Mouse (Mus musculus) CH12.LX (cell line): Measurements from ENCODE around the gene Nwd1. TPM values are rescaled to one million over a fixed set of nuclear protein-coding genes. Genes with fewer than 3 reads are reported as not detected.

Experiments used
- DNase-seq: peaks from one replicate; pipeline ENCODE4 v3.0.0-alpha.2; 2013; ENCODE audit errors: extremely low read depth
- H3K27ac ChIP-seq: 2 replicates; pipeline ENCODE4 v1.5.1; 2012; ENCODE audit warnings: low read depth, mild to moderate bottlenecking, control low read depth, moderate library complexity; ENCODE audit not compliant: insufficient read depth
- H3K27me3 ChIP-seq: replicated peaks from 2 replicates; pipeline ENCODE3; 2012; ENCODE audit warnings: inconsistent platforms
- H3K36me3 ChIP-seq, 2 experiments: replicated peaks in 1 of 2; 2 replicates each; pipeline versions ENCODE3 to v1.6.1; 2012; ENCODE audit warnings: inconsistent platforms in 1 of 2, low read length in 1 of 2, mild to moderate bottlenecking in 1 of 2, mixed read lengths in 1 of 2, moderate library complexity in 1 of 2; ENCODE audit not compliant: control insufficient read depth in 1 of 2, insufficient read depth in 1 of 2
- H3K4me1 ChIP-seq, 2 experiments: 2 replicates each; pipeline ENCODE4 v1.6.1; 2012; ENCODE audit warnings: inconsistent platforms in 1 of 2, moderate library complexity in 1 of 2; ENCODE audit not compliant: insufficient read depth in 2 of 2, control insufficient read depth in 1 of 2
- H3K4me2 ChIP-seq: 2 replicates; pipeline ENCODE4 v1.6.1; 2012; ENCODE audit warnings: low read depth, mild to moderate bottlenecking, control low read depth; ENCODE audit not compliant: poor library complexity, insufficient read depth, severe bottlenecking
- H3K4me3 ChIP-seq, 3 experiments: fragments of 150-350 bp in 1 of 3; sonication (generic) in 1 of 3; replicated peaks in 1 of 3; 2 replicates each; pipeline versions ENCODE3 to v1.5.1; 2011 to 2012; ENCODE audit warnings: low read depth in 2 of 3, low read length in 2 of 3, mild to moderate bottlenecking in 2 of 3, moderate library complexity in 2 of 3, control low read depth in 1 of 3, improper control_type of control experiment in 1 of 3, inconsistent platforms in 1 of 3, mixed read lengths in 1 of 3; ENCODE audit not compliant: poor library complexity in 1 of 3
- H3K79me2 ChIP-seq: replicated peaks from 2 replicates; pipeline ENCODE4 v1.6.1; 2012; ENCODE audit warnings: mild to moderate bottlenecking, moderate library complexity; ENCODE audit not compliant: control insufficient read depth, poor library complexity, insufficient read depth, severe bottlenecking; ENCODE audit errors: extremely low read depth
- H3K9ac ChIP-seq: 2 replicates; pipeline ENCODE4 v1.6.1; 2012; ENCODE audit warnings: low read depth, mild to moderate bottlenecking, control low read depth, moderate library complexity; ENCODE audit not compliant: insufficient read depth
- H3K9me3 ChIP-seq: replicated peaks from 2 replicates; pipeline ENCODE3; 2012; ENCODE audit warnings: low read length, inconsistent platforms, mixed read lengths
- BHLHE40 ChIP-seq: IDR thresholded peaks from 2 replicates; pipeline ENCODE4 v1.6.1; 2011; ENCODE audit warnings: mild to moderate bottlenecking, low read depth, low read length, improper control_type of control experiment
- CHD1 ChIP-seq: IDR thresholded peaks from 2 replicates; pipeline ENCODE4 v1.6.1; 2012; ENCODE audit warnings: low read depth, low read length, improper control_type of control experiment, inconsistent platforms
- CHD2 ChIP-seq: IDR thresholded peaks from 2 replicates; pipeline ENCODE4 v1.6.1; 2011; ENCODE audit warnings: low read length, improper control_type of control experiment
- CTCF ChIP-seq, 2 experiments: IDR thresholded peaks in 1 of 2; conservative IDR thresholded peaks in 1 of 2; 2 replicates each; pipeline ENCODE4 v1.5.1; 2011 to 2012; ENCODE audit warnings: low read depth in 2 of 2, low read length in 2 of 2, improper control_type of control experiment in 1 of 2, inconsistent platforms in 1 of 2, mild to moderate bottlenecking in 1 of 2, moderate library complexity in 1 of 2
- ELF1 ChIP-seq: IDR thresholded peaks from 2 replicates; pipeline ENCODE4 v1.6.1; 2014; ENCODE audit warnings: low read depth, mild to moderate bottlenecking, inconsistent platforms, low read length, improper control_type of control experiment
- EP300 ChIP-seq: IDR thresholded peaks from 2 replicates; pipeline ENCODE4 v1.6.1; 2011; ENCODE audit warnings: low read length, improper control_type of control experiment
- HCFC1 ChIP-seq: IDR thresholded peaks from 2 replicates; pipeline ENCODE4 v1.6.1; 2012; ENCODE audit warnings: low read depth, mild to moderate bottlenecking, inconsistent platforms, low read length, improper control_type of control experiment
- IRF4 ChIP-seq: IDR thresholded peaks from 2 replicates; pipeline ENCODE4 v1.6.1; 2014; ENCODE audit warnings: low read depth, mild to moderate bottlenecking, inconsistent platforms, low read length, improper control_type of control experiment
- JUN ChIP-seq: IDR thresholded peaks from 2 replicates; pipeline ENCODE4 v1.6.1; 2011; ENCODE audit warnings: low read depth, mild to moderate bottlenecking, low read length, improper control_type of control experiment, moderate library complexity; ENCODE audit not compliant: insufficient read depth
- JUND ChIP-seq: conservative IDR thresholded peaks from 2 replicates; pipeline ENCODE4 v1.6.1; 2011; ENCODE audit warnings: low read depth, low read length, improper control_type of control experiment
- MAZ ChIP-seq: IDR thresholded peaks from 2 replicates; pipeline ENCODE4 v1.6.1; 2012; ENCODE audit warnings: low read depth, mild to moderate bottlenecking, inconsistent platforms, low read length, improper control_type of control experiment, moderate library complexity
- MEF2A ChIP-seq: IDR thresholded peaks from 2 replicates; pipeline ENCODE4 v1.6.1; 2014; ENCODE audit warnings: low read depth, mild to moderate bottlenecking, inconsistent platforms, low read length, improper control_type of control experiment, borderline replicate concordance
- MXI1 ChIP-seq: IDR thresholded peaks from 2 replicates; pipeline ENCODE4 v1.6.1; 2011; ENCODE audit warnings: mild to moderate bottlenecking, low read depth, low read length, improper control_type of control experiment
- RAD21 ChIP-seq: IDR thresholded peaks from 2 replicates; pipeline ENCODE4 v1.6.1; 2011; ENCODE audit warnings: low read depth, mild to moderate bottlenecking, low read length, improper control_type of control experiment, moderate library complexity
- SMC3 ChIP-seq: IDR thresholded peaks from 2 replicates; pipeline ENCODE4 v1.6.1; 2011; ENCODE audit warnings: low read depth, low read length, improper control_type of control experiment
- TCF12 ChIP-seq: IDR thresholded peaks from 2 replicates; pipeline ENCODE4 v1.6.1; 2014; ENCODE audit warnings: low read depth, mild to moderate bottlenecking, inconsistent platforms, low read length, improper control_type of control experiment
- USF1 ChIP-seq: IDR thresholded peaks from 2 replicates; pipeline ENCODE4 v1.6.1; 2014; ENCODE audit warnings: low read depth, mild to moderate bottlenecking, inconsistent platforms, low read length, improper control_type of control experiment
- USF2 ChIP-seq: conservative IDR thresholded peaks from 2 replicates; pipeline ENCODE4 v1.6.1; 2011; ENCODE audit warnings: low read depth, low read length, improper control_type of control experiment
- dilution Hi-C: fragments of 300-500 bp; cut with MboI; formaldehyde crosslinking; loops from 2 replicates; pipeline ENCODE4 v1.14.3; 2020; ENCODE audit warnings: low sequenced_read_pairs; ENCODE audit not compliant: extremely low pct_unique_long_range_greater_than_20kb, extremely low pct_ligation_motif_present
- in situ Hi-C: fragments of 300-500 bp; cut with MboI; formaldehyde crosslinking; loops from 3 replicates; pipeline ENCODE4 v1.14.3; 2019; ENCODE audit warnings: low sequenced_read_pairs, low pct_ligation_motif_present, low pct_unique_long_range_greater_than_20kb, mixed read lengths
- polyA plus RNA-seq: library from polyadenylated mRNA; unstranded; fragments of >175 nt; gene quantifications from 2 replicates; pipeline ENCODE4 v1.2.1, GENCODE M21; 2012; ENCODE audit warnings: low read depth; ENCODE audit not compliant: insufficient read length
- total RNA-seq, 2 experiments: library from RNA; depleted of rRNA; stranded (reverse); fragments of 300-350 nt in 1 of 2; fragments of >200 nt in 1 of 2; gene quantifications; 2 replicates each; pipeline ENCODE4 v1.2.3; 2012 to 2014

Gene Nwd1
- total RNA-seq (2012; rRNA removed) (0.04 TPM in 1 of 2 replicates, not detected in the other), total RNA-seq (2014; rRNA removed) (not detected in 2 replicates), polyA plus RNA-seq (not detected in 2 replicates)

DNA sequence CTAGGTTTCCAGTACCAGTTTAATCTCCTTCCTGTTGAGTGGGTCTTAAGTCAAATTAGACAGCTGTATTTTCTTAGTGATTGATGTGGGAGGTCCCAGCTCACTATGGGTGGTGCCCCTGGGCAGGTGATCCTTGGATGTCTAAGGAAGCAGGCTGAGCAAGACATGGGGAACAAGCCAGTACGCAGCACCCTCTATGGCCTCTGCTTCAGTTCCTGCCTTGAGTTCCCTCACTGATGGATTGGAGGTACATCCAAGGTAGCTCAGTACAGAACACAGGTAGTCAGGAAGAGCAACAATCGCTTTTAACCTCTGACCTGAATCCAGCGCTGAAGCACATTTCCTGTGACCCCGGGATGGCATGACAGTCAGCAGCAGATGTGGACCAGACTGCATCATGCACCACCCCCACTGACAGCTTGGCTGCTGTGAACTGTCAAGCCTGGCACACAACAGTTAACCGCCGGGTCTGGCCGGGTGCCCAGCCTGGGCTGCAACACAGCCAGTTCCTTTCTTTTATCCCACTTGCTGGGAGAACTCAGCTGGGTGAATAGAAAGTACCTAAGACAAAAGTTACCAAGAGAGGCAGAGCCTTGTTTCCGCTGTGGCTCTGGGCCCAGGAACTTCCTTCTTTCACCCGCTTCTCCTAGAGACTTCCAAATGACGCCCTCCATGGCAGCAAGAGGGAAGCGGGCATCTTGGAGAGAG, at the start of gene Nwd1:
Gene Nwd1 (plus strand): TSS at position 652 of the 708 bp plus-strand sequence.
- Histone ChIP-seq H3K27ac (no peak within 1 kb of the TSS), H3K36me3 (no peaks in the 10 kb centered on the region), H3K79me2 (no peaks in the 10 kb centered on the region), H3K9me3 (peaks cover 7% of the 10 kb centered on the region), H3K4me2 (no peak within 1 kb of the TSS), H3K4me1 (peaks cover 0 to 5% of the 10 kb centered on the region in 2 experiments; a peak in 1 of 4 replicates), H3K4me3 (no peak within 1 kb of the TSS), H3K27me3 (peaks cover 23% of the 10 kb centered on the region), H3K9ac (no peak within 1 kb of the TSS)
- dilution Hi-C loops (no loop called here), in situ Hi-C loops (no loop called here)
- DNase-seq: no peak
- TF ChIP-seq TCF12: no peak
- no peak for TF ChIP-seq CTCF (conservative IDR thresholded peaks at IDR 0.05 in 1 of 2, IDR thresholded peaks at IDR 0.05 in 1 of 2; ENCODE audit: low read depth in 2 of 2, low read length in 2 of 2)
- TF ChIP-seq JUN: no peak
- TF ChIP-seq RAD21: no peak
- no peak for TF ChIP-seq HCFC1
- no peak for TF ChIP-seq EP300
- TF ChIP-seq ELF1: no peak
- TF ChIP-seq IRF4: no peak
- TF ChIP-seq SMC3: no peak

GRCm38 (mm10) chr8:72642885-72643284, 3.6 kb upstream of the Nwd1 start:
- Histone ChIP-seq H3K27ac (no peak overlapping the region), H3K9ac (no peak overlapping the region), H3K4me3 (no peak overlapping the region), H3K27me3 (peaks cover 12% of the 10 kb centered on the region), H3K4me2 (no peak overlapping the region), H3K79me2 (no peaks in the 10 kb centered on the region), H3K4me1 (no peaks in the 10 kb centered on the region), H3K9me3 (peaks cover 5% of the 10 kb centered on the region), H3K36me3 (no peaks in the 10 kb centered on the region)
- in situ Hi-C loops (no loop called here), dilution Hi-C loops (no loop called here)
- TF ChIP-seq USF2: no peak
- no peak for TF ChIP-seq CTCF (conservative IDR thresholded peaks at IDR 0.05 in 1 of 2, IDR thresholded peaks at IDR 0.05 in 1 of 2; ENCODE audit: low read depth in 2 of 2, low read length in 2 of 2)
- TF ChIP-seq JUND: no peak
- TF ChIP-seq CHD2: no peak
- TF ChIP-seq BHLHE40: no peak
- no peak for TF ChIP-seq MAZ
- no peak for TF ChIP-seq MEF2A
- no peak for TF ChIP-seq USF1
- TF ChIP-seq MXI1: no peak
- no peak for TF ChIP-seq CHD1
- TF ChIP-seq ELF1: no peak
- no peak for DNase-seq
